Mouse (Mus musculus) testis, adult 2 months (tissue): ENCODE results near the gene Trim14.

Experiments
- CTCF ChIP-seq: fragments of 200-500 bp; IDR thresholded peaks from 2 replicates; pipeline ENCODE4 v1.5.1; 2012; ENCODE audit warnings: low read depth, mild to moderate bottlenecking, inconsistent platforms, low read length, moderate library complexity; ENCODE audit not compliant: control insufficient read depth, insufficient read depth, insufficient replicate concordance
- POLR2A ChIP-seq: fragments of 200-500 bp; IDR thresholded peaks from 2 replicates; pipeline ENCODE4 v1.6.1; 2012; ENCODE audit warnings: low read depth, mild to moderate bottlenecking, inconsistent platforms, low read length, moderate library complexity; ENCODE audit not compliant: control insufficient read depth

- no peak for TF ChIP-seq CTCF
- TF ChIP-seq POLR2A = no peak
Observed at GRCm38 (mm10) chr4:46562841-46563240, 26.9 kb upstream of the Trim14 start.
